Mouse (Mus musculus): Measurements from ENCODE around the gene Gskip.
A peak's percentile ranks its signal among the peaks of the same experiment; 100 is the strongest.

The Gskip gene

GRCm38 (mm10) chr12:105722657-105723056, 38.0 kb downstream of the Gskip start:
- peak; percentile 75 for DNase-seq (ENCODE audit: low read depth, low spot score)

- no peak for DNase-seq (ENCODE audit: low read depth, low spot score)
These were observed 40.0 kb downstream of the Gskip start for GRCm38 (mm10) chr12:105724616-105725015.

- DNase-seq (ENCODE audit: low read depth, low spot score): no peak
These were observed 41.1 kb downstream of the Gskip start for GRCm38 (mm10) chr12:105725736-105726135.

GRCm38 (mm10) chr12:105727268-105727667, 42.6 kb downstream of the Gskip start:
- no peak for DNase-seq (ENCODE audit: low read depth, low spot score)

- peak; percentile 54 for DNase-seq (ENCODE audit: low read depth, low spot score)
These were observed 43.3 kb downstream of the Gskip start for GRCm38 (mm10) chr12:105727964-105728363.

- no peak for DNase-seq (ENCODE audit: low read depth, low spot score)
These were observed 46.3 kb downstream of the Gskip start for GRCm38 (mm10) chr12:105730851-105731460.

GRCm38 (mm10) chr12:105733370-105734159, 48.9 kb downstream of the Gskip start:
- no peak for DNase-seq (ENCODE audit: low read depth, low spot score)

- DNase-seq (ENCODE audit: low read depth, low spot score): no peak
These were observed 50.7 kb downstream of the Gskip start for GRCm38 (mm10) chr12:105735226-105735888.

- DNase-seq (ENCODE audit: low read depth, low spot score): no peak
These were observed 51.2 kb downstream of the Gskip start for GRCm38 (mm10) chr12:105735889-105736251.

- DNase-seq (ENCODE audit: low read depth, low spot score): no peak
These were observed 53.9 kb downstream of the Gskip start for GRCm38 (mm10) chr12:105738316-105739096.

GRCm38 (mm10) chr12:105739656-105740055, 55.0 kb downstream of the Gskip start:
- no peak for DNase-seq (ENCODE audit: low read depth, low spot score)

GRCm38 (mm10) chr12:105748114-105748513, 63.5 kb downstream of the Gskip start:
- no peak for DNase-seq (ENCODE audit: low read depth, low spot score)

Measured in forelimb bud, embryonic 11.5 days (tissue).